Mouse (Mus musculus) small intestine, adult 2 months (tissue): ENCODE measurements around the gene Rassf1.

Experiments used
- CTCF ChIP-seq: fragments of 200-500 bp; IDR thresholded peaks from 2 replicates; pipeline ENCODE4 v1.5.1; 2012; ENCODE audit warnings: low read depth, mild to moderate bottlenecking, control low read depth, inconsistent platforms, low read length, moderate library complexity, mixed read lengths; ENCODE audit not compliant: insufficient replicate concordance, insufficient read length; ENCODE audit errors: extremely low read depth
- POLR2A ChIP-seq: fragments of 200-500 bp; IDR thresholded peaks from 2 replicates; pipeline ENCODE4 v1.6.1; 2012; ENCODE audit warnings: low read depth, mild to moderate bottlenecking, control low read depth, inconsistent platforms, low read length, moderate library complexity

GRCm38 (mm10) chr9:107601275-107601674, 49.9 kb downstream of the Rassf1 start:
- no peak for TF ChIP-seq CTCF
- TF ChIP-seq POLR2A, result no peak
